Mouse (Mus musculus) forebrain, embryonic 16.5 days (tissue): ENCODE results near the gene Cldn8. TPM values are rescaled to one million over a fixed set of nuclear protein-coding genes. Genes with fewer than 3 reads are reported as not detected.

ENCODE experiments used
- ATAC-seq: fragments of 200-750 bp; cut with Nextera tagmentation; 2 replicates; pipeline ENCODE4 v1.8.0; 2017; ENCODE audit warnings: mild to moderate bottlenecking, moderate library complexity
- H3K27ac ChIP-seq: fragments of 300-500 bp; sonication (generic); 2 replicates; pipeline ENCODE4 v1.5.1; 2014; ENCODE audit warnings: low read length, control low read depth
- H3K27me3 ChIP-seq: fragments of 300-500 bp; sonication (generic); replicated peaks from 2 replicates; pipeline ENCODE4 v1.6.1; 2014; ENCODE audit warnings: low read length; ENCODE audit not compliant: control insufficient read depth, insufficient read depth
- H3K36me3 ChIP-seq: fragments of 300-500 bp; sonication (generic); 2 replicates; pipeline ENCODE4 v1.6.1; 2014; ENCODE audit not compliant: control insufficient read depth, insufficient read depth
- H3K4me1 ChIP-seq: fragments of 300-500 bp; sonication (generic); replicated peaks from 2 replicates; pipeline ENCODE4 v1.6.1; 2014; ENCODE audit warnings: low read length; ENCODE audit not compliant: control insufficient read depth, insufficient read depth
- H3K4me2 ChIP-seq: fragments of 300-500 bp; sonication (generic); 2 replicates; pipeline ENCODE4 v1.6.1; 2014; ENCODE audit warnings: mild to moderate bottlenecking, low read length, control low read depth
- H3K4me3 ChIP-seq: fragments of 300-500 bp; sonication (generic); replicated peaks from 2 replicates; pipeline ENCODE4 v1.5.1; 2014; ENCODE audit warnings: mild to moderate bottlenecking, low read length, control low read depth
- H3K9ac ChIP-seq: fragments of 300-500 bp; sonication (generic); replicated peaks from 2 replicates; pipeline ENCODE4 v1.6.1; 2014; ENCODE audit warnings: low read depth, low read length, control low read depth
- H3K9me3 ChIP-seq: fragments of 300-500 bp; sonication (generic); 2 replicates; pipeline ENCODE4 v1.6.1; 2016; ENCODE audit warnings: low read length; ENCODE audit not compliant: control insufficient read depth
- WGBS: fragments of 180-500 bp; shearing (Covaris S2); extraction: QIAGEN DNeasy Blood & Tissue Kit; methylation state at CpG from one replicate; pipeline ENCODE4 v1.1.7; 2014; 5-methylcytosine and 5-hydroxymethylcytosine counted together
- polyA plus RNA-seq: library from polyadenylated mRNA; unstranded; fragments of >200 nt; fragmentation: Nextera tagmentation; extraction: Ambion mirVana; gene quantifications from 2 replicates; pipeline ENCODE4 v1.2.1, GENCODE M21; 2015

The Cldn8 gene
- polyA plus RNA-seq = 0.36 TPM in 1 of 2 replicates, not detected in the other

DNA sequence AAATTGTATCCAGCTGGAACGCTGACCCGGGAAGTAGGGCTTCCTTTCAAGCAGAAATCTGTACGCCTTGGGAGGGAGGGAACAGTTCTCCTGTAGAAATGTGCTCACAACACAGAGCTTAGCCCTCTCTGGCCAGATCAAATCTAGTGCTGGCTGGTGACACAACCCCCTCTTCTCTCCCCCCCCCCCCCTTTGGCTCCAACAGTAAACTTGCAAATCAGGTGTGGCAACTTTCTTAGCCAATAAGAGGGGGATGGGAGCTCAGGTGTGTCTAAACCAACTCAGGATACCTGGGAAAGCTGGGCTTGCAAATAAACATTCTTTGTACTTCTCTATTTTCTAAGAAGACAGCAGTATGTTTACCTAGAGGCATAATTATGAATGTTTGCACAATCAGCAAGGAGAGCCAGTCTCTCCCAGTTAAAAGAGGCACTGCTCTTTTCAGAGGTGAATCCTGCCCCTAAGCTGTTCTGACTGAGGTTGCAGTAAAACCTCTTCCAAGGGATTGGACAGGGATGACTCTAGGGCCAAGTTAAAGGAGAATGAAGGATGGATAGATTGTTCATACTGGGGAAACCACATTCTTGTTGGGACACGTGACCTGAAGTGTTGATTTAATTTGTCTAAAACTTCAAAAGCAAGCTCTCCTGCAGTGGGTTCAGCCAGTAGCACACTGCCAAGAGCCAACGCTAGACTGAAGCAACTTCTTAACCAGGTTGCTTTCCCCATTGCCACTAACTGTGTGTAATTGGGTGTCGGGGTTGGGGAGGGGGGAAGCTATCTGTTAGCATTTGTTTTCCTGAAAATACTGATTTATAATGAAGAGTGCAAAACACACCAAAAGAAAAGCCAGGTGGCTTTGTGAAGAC lies at the start of gene Cldn8:
Gene Cldn8, minus strand, starts transcription at position 139 of the 869 bp plus-strand sequence.
- Histone ChIP-seq H3K4me3 (no peak within 1 kb of the TSS), H3K4me2 (no peak within 1 kb of the TSS), H3K9ac (no peak within 1 kb of the TSS), H3K9me3 (no peaks in the 10 kb centered on the region), H3K27ac (no peak within 1 kb of the TSS), H3K4me1 (no peaks in the 10 kb centered on the region), H3K27me3 (no peaks in the 10 kb centered on the region), H3K36me3 (no peaks in the 10 kb centered on the region)
- 80% methylated on average over 6 of the region's 6 CpGs for WGBS
- ATAC-seq = no peak

DNA sequence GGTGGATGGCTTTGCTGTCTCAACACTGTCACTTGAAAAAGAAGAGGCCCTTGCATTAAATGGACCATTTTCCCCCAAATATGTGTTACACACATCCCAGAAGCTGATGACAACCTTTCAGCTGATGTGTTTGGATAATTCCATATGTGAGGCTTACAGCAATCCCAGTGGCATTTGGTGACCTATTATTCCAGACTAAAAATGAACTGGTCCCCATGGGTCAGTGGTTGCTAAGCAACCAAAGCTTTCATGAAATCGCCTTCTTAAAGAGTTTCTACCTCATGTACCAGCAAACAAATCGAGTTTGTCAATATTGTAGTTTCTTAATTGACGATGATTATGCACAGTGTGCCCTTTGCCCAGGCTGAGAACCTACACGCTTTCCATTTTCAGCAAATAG lies 49.7 kb upstream of the Cldn8 start:
- H3K36me3 ChIP-seq = no peaks in the 10 kb centered on the region
- H3K4me3 ChIP-seq = no peak overlapping the region
- no peaks in the 10 kb centered on the region for H3K4me1 ChIP-seq
- no peak overlapping the region for H3K27ac ChIP-seq
- no peaks in the 10 kb centered on the region for H3K27me3 ChIP-seq
- ATAC-seq = no peak
- 66% methylated on average over 4 of the region's 4 CpGs for WGBS
- no peak overlapping the region for H3K9ac ChIP-seq
- no peaks in the 10 kb centered on the region for H3K9me3 ChIP-seq
- H3K4me2 ChIP-seq = no peak overlapping the region

DNA sequence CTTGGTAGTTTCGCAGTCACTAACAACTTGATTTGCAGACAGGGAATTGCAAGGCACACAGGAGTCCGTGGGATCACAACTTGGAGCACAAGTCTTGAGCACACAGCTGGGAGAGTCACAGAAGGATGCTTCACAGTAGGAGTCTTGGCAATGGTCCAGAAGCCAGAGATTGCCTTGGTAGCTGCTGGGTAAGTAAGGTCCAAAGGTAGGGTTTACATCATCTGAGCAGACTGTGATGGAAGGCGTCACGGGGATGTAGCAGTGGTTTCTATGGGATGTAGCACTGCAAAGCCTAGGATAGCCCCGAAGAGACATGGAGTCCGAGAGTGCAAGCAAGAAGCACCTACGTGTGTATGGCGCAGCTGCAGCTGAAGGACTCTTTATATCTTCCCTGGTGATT lies 48.9 kb upstream of the Cldn8 start, which contains the start of gene Krtap24-1:
Gene Krtap24-1, minus strand, starts transcription at position 358 of the 400 bp plus-strand sequence.
- Histone ChIP-seq H3K36me3 (no peaks in the 10 kb centered on the region), H3K4me1 (no peaks in the 10 kb centered on the region), H3K4me2 (no peak within 1 kb of the TSS), H3K27ac (no peak within 1 kb of the TSS), H3K4me3 (no peak within 1 kb of the TSS), H3K27me3 (no peaks in the 10 kb centered on the region), H3K9me3 (no peaks in the 10 kb centered on the region), H3K9ac (no peak within 1 kb of the TSS)
- ATAC-seq = no peak
- WGBS = 93% methylated on average over 8 of the region's 8 CpGs

DNA sequence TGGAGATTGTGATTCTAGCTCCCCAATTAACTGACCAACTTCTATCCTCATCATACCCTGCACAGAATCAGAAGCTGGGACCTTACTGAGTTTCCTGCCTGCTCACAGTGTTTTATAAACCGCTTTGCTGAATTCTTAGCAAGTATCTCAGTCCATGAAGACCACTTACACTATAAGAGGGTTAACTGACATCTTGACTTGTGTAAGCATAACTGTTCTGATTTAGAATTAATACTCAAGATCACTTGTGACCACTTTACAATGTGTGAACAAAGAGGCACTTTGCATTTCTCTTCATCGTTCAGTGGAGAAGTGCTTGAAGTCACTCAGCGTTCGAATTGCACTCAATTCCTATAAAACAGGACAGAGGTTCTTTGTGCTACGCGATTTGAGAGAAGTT lies 41.6 kb upstream of the Cldn8 start:
- Histone ChIP-seq H3K36me3 (no peaks in the 10 kb centered on the region), H3K27ac (no peak overlapping the region), H3K27me3 (no peaks in the 10 kb centered on the region), H3K4me2 (no peak overlapping the region), H3K4me1 (no peaks in the 10 kb centered on the region), H3K9ac (no peak overlapping the region), H3K9me3 (no peaks in the 10 kb centered on the region), H3K4me3 (no peak overlapping the region)
- no peak for ATAC-seq
- WGBS = 73% methylated on average over 6 of the region's 6 CpGs

DNA sequence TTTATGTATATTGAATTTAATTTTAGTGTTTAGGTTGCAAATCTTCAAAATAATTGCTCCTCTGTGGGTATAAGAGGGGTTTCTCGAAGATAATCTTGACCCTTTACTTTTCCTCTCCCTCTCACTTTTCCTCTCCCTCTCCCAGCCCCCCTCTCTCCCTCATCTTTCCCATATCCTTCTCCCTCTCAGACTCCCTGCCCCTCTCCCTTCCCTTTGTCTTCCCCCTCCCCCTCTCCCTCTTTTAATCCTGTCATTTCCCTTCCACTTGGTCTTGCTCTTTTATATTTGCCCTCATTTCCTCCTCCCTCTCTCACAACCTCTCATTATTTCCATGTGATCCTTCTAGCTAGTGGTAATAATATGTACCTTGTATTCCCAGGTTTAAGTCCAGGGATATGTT lies 39.5 kb upstream of the Cldn8 start:
- WGBS = 40% methylated on average over 1 of the region's 1 CpGs
- ATAC-seq = no peak
- Histone ChIP-seq H3K27ac (no peak overlapping the region), H3K4me2 (no peak overlapping the region), H3K4me3 (no peak overlapping the region), H3K4me1 (no peaks in the 10 kb centered on the region), H3K36me3 (no peaks in the 10 kb centered on the region), H3K9ac (no peak overlapping the region), H3K27me3 (no peaks in the 10 kb centered on the region), H3K9me3 (no peaks in the 10 kb centered on the region)

DNA sequence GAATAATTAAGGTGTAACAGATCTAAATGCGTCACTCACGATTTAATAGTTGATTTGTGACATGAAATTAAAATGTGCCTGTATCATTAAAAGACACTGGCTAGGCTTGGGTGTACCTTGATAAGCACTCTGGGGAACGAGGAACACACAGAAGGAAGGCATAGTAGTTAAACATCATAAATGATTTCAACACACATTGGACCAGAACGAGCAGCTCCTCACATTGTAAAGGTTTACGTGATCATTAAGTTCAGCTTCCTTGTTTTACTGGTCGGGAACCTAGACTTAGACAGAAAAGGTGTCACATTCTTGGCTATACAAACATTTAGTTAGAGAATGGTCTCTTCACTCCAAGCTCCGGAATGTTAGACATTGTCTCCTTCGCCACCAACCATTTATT lies 37.3 kb upstream of the Cldn8 start:
- WGBS = 85% methylated on average over 8 of the region's 8 CpGs
- Histone ChIP-seq H3K9me3 (no peaks in the 10 kb centered on the region), H3K9ac (no peak overlapping the region), H3K27ac (no peak overlapping the region), H3K27me3 (no peaks in the 10 kb centered on the region), H3K36me3 (no peaks in the 10 kb centered on the region), H3K4me2 (no peak overlapping the region), H3K4me3 (no peak overlapping the region), H3K4me1 (no peaks in the 10 kb centered on the region)
- no peak for ATAC-seq

DNA sequence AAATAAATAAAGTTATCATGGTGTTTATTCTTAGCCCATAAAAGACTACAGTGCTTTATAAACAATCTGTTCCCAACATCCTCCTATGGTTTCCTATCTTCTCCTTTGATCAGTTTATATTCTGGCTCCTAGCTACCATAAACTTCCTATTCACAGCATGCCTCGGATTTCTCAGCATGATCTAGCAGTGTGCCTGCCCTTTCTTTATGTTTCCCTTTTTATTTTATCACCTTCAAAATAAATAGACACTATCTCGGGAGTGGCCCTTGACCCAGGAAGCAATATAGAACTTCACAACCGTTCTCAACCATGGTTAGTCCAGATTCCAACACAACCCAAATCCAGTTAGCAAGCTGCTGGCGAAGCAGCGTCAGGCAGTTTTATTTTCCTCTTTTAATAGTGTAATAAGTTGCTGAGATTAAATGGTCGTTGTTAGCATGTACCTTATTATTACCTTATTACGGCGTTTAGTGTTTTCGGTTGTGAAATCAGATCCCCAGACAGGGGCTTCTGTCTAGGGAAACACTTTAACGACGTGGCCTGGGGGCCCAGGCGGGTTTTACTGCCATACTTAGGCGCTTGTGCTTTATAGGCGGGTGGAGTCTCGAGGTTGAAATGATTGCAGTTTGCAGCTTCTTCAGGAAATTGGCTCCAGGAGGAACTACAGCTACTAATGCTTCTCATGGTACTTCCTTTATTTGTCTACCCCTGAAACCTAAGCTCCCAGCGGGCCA lies 36.7 kb upstream of the Cldn8 start:
- no peak overlapping the region for H3K9ac ChIP-seq
- 62% methylated on average over 16 of the region's 16 CpGs for WGBS
- H3K4me3 ChIP-seq = no peak overlapping the region
- no peak for ATAC-seq
- H3K27me3 ChIP-seq = no peaks in the 10 kb centered on the region
- H3K36me3 ChIP-seq = no peaks in the 10 kb centered on the region
- H3K27ac ChIP-seq = no peak overlapping the region
- no peak overlapping the region for H3K4me2 ChIP-seq
- no peaks in the 10 kb centered on the region for H3K9me3 ChIP-seq
- H3K4me1 ChIP-seq = no peaks in the 10 kb centered on the region

DNA sequence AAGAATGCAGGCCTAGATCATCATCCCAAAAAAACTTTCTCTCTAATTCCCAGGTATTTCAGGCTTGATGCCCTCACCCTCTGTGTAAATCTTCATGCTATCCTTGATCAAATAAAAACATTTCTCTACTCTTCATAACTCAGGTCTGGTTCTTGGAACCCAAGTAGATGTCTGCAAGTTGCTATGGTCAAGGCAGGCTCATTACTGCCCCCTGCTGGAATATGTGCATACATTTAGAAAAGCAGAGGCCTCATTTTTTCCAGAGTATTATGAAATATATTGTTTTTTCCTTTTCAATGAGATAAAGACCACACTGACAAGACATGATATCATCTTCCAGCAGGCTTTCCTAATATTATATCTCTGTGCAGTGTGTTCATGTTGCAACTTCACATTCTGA lies 29.8 kb upstream of the Cldn8 start:
- Histone ChIP-seq H3K9ac (no peak overlapping the region), H3K4me1 (no peaks in the 10 kb centered on the region)

DNA sequence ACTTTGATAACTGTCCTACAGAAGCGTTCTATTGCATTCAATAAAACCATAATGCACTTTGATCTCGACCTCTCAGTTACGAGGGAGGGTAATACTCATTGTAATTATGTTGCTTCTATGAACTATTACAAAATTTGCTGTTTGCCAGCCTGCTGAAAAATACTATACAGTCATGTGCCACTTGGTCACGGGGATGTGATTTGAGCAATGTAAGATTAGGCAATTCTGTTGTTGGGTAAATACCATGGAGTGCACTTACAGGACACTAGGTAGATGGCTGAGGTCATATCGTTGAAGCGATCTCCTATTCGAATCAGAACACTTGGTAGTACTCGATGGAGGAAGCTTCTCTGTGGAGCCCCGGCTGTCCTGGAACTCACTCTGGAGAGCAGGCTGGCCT lies 20.4 kb upstream of the Cldn8 start:
- Histone ChIP-seq H3K4me2 (no peak overlapping the region), H3K36me3 (no peaks in the 10 kb centered on the region), H3K9ac (no peak overlapping the region), H3K4me3 (no peak overlapping the region), H3K27me3 (no peaks in the 10 kb centered on the region), H3K27ac (no peak overlapping the region), H3K4me1 (no peaks in the 10 kb centered on the region), H3K9me3 (no peaks in the 10 kb centered on the region)
- ATAC-seq = no peak
- 92% methylated on average over 9 of the region's 9 CpGs for WGBS

More for the DNA sequence above, 29.8 kb upstream of the Cldn8 start:
- H3K27me3 ChIP-seq = no peaks in the 10 kb centered on the region
- no peaks in the 10 kb centered on the region for H3K36me3 ChIP-seq
- H3K4me3 ChIP-seq = no peak overlapping the region
- no peak overlapping the region for H3K4me2 ChIP-seq
- H3K27ac ChIP-seq = no peak overlapping the region
- no peak for ATAC-seq
- no peaks in the 10 kb centered on the region for H3K9me3 ChIP-seq
